Comparison of ENCODE assay signal across 26 mouse cellular contexts in the genomic region with DNA sequence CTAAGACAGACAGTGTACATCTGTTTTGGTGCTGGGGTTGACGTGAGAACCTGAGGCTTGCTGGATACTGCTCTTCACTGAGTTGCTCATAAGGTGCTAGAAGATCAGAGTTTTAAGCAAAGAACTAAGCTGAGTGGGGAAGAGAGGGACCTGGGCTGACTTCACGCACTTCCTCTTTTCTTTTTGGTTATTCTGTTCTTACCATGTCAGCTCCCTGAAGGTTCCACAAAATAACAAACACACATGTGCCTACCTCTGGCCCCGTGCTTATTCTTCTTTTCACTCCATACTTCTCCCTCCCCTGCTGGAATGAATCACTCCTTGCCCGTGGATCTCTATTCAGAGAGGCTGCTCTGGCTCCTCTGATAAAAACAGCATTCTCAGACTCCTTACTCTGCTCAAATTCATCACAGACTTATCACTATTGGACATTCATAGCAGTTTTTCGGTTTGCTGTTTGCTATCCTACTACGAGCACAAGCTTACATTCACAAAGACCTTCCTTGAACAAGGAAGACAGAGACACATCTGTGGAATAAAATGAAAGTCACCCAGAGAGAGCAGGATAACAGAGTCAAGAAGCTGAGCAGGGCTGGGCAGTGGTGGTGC. TPM values are rescaled to one million over a fixed set of nuclear protein-coding genes. Genes with fewer than 3 reads are reported as not detected.
DNase-seq lines count a peak whose midpoint lies in the region; TF ChIP-seq lines count a peak whose summit lies in the region.
"Had no signal": no experiment of that assay in that cellular context is flagged by ENCODE, and none has a peak within 500 bp of the region (broad histone marks: within the 10 kb centered on the region; RNA-seq: fewer than 3 reads in every experiment).

No protein-coding gene starts in this region.

- no peak overlapping the region for H3K4me3 ChIP-seq in bone marrow macrophage, adult 2 months (ENCODE audit: insufficient read depth, low read length)
- H3K4me3 ChIP-seq in megakaryocyte, embryonic 14.5 days (replicated peaks) = peak overlapping the region; percentile 53
- H3K4me3 ChIP-seq: embryonic facial prominence, embryonic 10.5 days; forebrain, embryonic 15.5 days; heart, embryonic 10.5 days; hindbrain, embryonic 10.5 days; kidney, embryonic 15.5 days; limb, embryonic 15.5 days; myocyte; neural tube, embryonic 13.5 days; stomach, embryonic 15.5 days had no signal

- intact Hi-C loops in heart, postnatal 10 days (cut with DNase I) = no loop called here
- intact Hi-C loops in left cerebral cortex, postnatal 14 days (cut with DNase I) = no loop called here

- peaks cover 25% of the 10 kb centered on the region for H3K4me1 ChIP-seq in bone marrow macrophage, adult 2 months (ENCODE audit: control insufficient read depth, insufficient read depth, low read length)
- peaks cover 71% of the 10 kb centered on the region for H3K4me1 ChIP-seq in megakaryocyte, embryonic 14.5 days
- H3K4me1 ChIP-seq: embryonic facial prominence, embryonic 10.5 days; forebrain, embryonic 15.5 days; hindbrain, embryonic 10.5 days; kidney, embryonic 15.5 days; limb, embryonic 15.5 days; neural tube, embryonic 13.5 days; stomach, embryonic 15.5 days had no signal

- no peak for TF ChIP-seq POLR2A in bone marrow macrophage, adult 2 months (IDR thresholded peaks at IDR 0.05; ENCODE audit: borderline replicate concordance, low read depth, low read length)

- H3K36me3 ChIP-seq in megakaryocyte, embryonic 14.5 days (replicated peaks; ENCODE audit: low read length) = peaks cover 58% of the 10 kb centered on the region
- H3K36me3 ChIP-seq: embryonic facial prominence, embryonic 10.5 days; stomach, embryonic 15.5 days had no signal

- peak; percentile 51 to 54 for DNase-seq in spleen, postnatal 36 days (ENCODE audit: low spot score in 2 of 2)
- no peak for DNase-seq in spleen, postnatal 10 days (ENCODE audit: low spot score in 2 of 2)
- DNase-seq in cerebellum, adult 8-10 months = no peak
- no peak for DNase-seq in heart, postnatal 10 days
- no peak for DNase-seq in thymus, postnatal 4 days
- DNase-seq in left cerebral cortex, postnatal 14 days (ENCODE audit: low spot score in 2 of 2) = no peak
- DNase-seq: cerebellum, adult 18-20 months; kidney, postnatal 36 days; left cerebral cortex, postnatal 4 days; midbrain, embryonic 14.5 days; thymus, postnatal 25 days had no signal

- H3K27ac ChIP-seq in bone marrow macrophage, adult 2 months (ENCODE audit: insufficient read depth, low read depth, low read length) = peak overlapping the region; percentile 25
- H3K27ac ChIP-seq: embryonic facial prominence, embryonic 10.5 days; forebrain, embryonic 15.5 days; heart, embryonic 10.5 days; hindbrain, embryonic 10.5 days; hindbrain, postnatal 0 days; kidney, embryonic 15.5 days; limb, embryonic 15.5 days; neural tube, embryonic 13.5 days; stomach, embryonic 15.5 days had no signal

- TF ChIP-seq CTCF in bone marrow macrophage, adult 2 months (IDR thresholded peaks at IDR 0.05; ENCODE audit: low read depth, low read length) = no peak

- no peaks in the 10 kb centered on the region for H3K27me3 ChIP-seq in megakaryocyte, embryonic 14.5 days (replicated peaks)
- H3K27me3 ChIP-seq: forebrain, embryonic 15.5 days; kidney, embryonic 15.5 days; limb, embryonic 15.5 days; neural tube, embryonic 13.5 days; stomach, embryonic 15.5 days had no signal

- no peaks in the 10 kb centered on the region for H3K9me3 ChIP-seq in megakaryocyte, embryonic 14.5 days
- H3K9me3 ChIP-seq: embryonic facial prominence, embryonic 10.5 days; forebrain, embryonic 15.5 days; heart, embryonic 10.5 days; hindbrain, embryonic 10.5 days; kidney, embryonic 15.5 days; limb, embryonic 15.5 days; neural tube, embryonic 13.5 days; stomach, embryonic 15.5 days had no signal

RNA-seq across cellular contexts. Expression of a gene that starts 12.4 kb away (rescaled TPM):
- 17.4 and 19.3 TPM in 2 replicates for polyA plus RNA-seq in bone marrow macrophage, adult 2 months (2012; ENCODE audit: insufficient read depth, insufficient read length, missing spikeins)
- polyA plus RNA-seq in megakaryocyte, embryonic 14.5 days (2012; ENCODE audit: insufficient read depth, low replicate concordance) = 10.0 and 10.6 TPM in 2 replicates
- 10 to 100 TPM; 13.3 to 13.8 TPM for total RNA-seq in heart, postnatal 10 days (2021)
- total RNA-seq in left cerebral cortex, postnatal 14 days (2021) = 10 to 100 TPM; 31.4 to 33.8 TPM

RNA-seq across cellular contexts. Expression of a gene that starts 12.7 kb away (rescaled TPM):
- polyA plus RNA-seq in bone marrow macrophage, adult 2 months (2012; ENCODE audit: insufficient read depth, insufficient read length, missing spikeins) = 3.9 and 4.8 TPM in 2 replicates
- polyA plus RNA-seq in megakaryocyte, embryonic 14.5 days (2012; ENCODE audit: insufficient read depth, low replicate concordance) = 0.18 TPM in 1 of 2 replicates, not detected in the other
- total RNA-seq in heart, postnatal 10 days (2021) = under 1 TPM; 0.19 to 0.22 TPM
- 1 to 10 TPM; 4.6 to 6.4 TPM for total RNA-seq in left cerebral cortex, postnatal 14 days (2021)

RNA-seq across cellular contexts. Expression of a gene that starts 44.5 kb away (rescaled TPM):
- 4.7 and 5.3 TPM in 2 replicates for polyA plus RNA-seq in bone marrow macrophage, adult 2 months (2012; ENCODE audit: insufficient read depth, insufficient read length, missing spikeins)
- 8.2 TPM in 1 of 2 replicates, not detected in the other for polyA plus RNA-seq in megakaryocyte, embryonic 14.5 days (2012; ENCODE audit: insufficient read depth, low replicate concordance)
- total RNA-seq in heart, postnatal 10 days (2021) = 1 to 10 TPM in 1 of 2 experiments, under 1 TPM in 1; 0.92 to 1.8 TPM
- under 1 TPM in 1 of 2 experiments, not detected in 1; 0.63 TPM for total RNA-seq in left cerebral cortex, postnatal 14 days (2021)
- total RNA-seq: adrenal gland, adult 18-20 months; gastrocnemius, adult 8-10 months had no signal
- polyA plus RNA-seq: embryonic facial prominence, embryonic 10.5 days; heart, embryonic 10.5 days; hindbrain, embryonic 10.5 days; myocyte; small intestine, adult 2 months had no signal

RNA-seq across cellular contexts. Expression of a gene that starts 56.1 kb away (rescaled TPM):
- 28.5 and 29.9 TPM in 2 replicates for polyA plus RNA-seq in bone marrow macrophage, adult 2 months (2012; ENCODE audit: insufficient read depth, insufficient read length, missing spikeins)
- 62.2 and 88.1 TPM in 2 replicates for polyA plus RNA-seq in megakaryocyte, embryonic 14.5 days (2012; ENCODE audit: insufficient read depth, low replicate concordance)
- total RNA-seq in heart, postnatal 10 days (2021) = 10 to 100 TPM; 23.1 to 25.2 TPM
- total RNA-seq in left cerebral cortex, postnatal 14 days (2021) = 10 to 100 TPM; 54.2 to 59.7 TPM

Comparison
In these comparisons a context has a peak if more than half of its experiments do, and no peak if none do; other contexts are left out.
1. DNase-seq: peak in spleen, postnatal 36 days (2 of 2); none in spleen, postnatal 10 days (0 of 2), cerebellum, adult 8-10 months (single experiment), heart, postnatal 10 days (0 of 2), thymus, postnatal 4 days (single experiment) and left cerebral cortex, postnatal 14 days (0 of 2).
2. RNA of a gene that starts 12.7 kb away (total RNA-seq): 4.6 to 6.4 TPM in left cerebral cortex, postnatal 14 days; 0.19 to 0.22 TPM in heart, postnatal 10 days; every median in the first group is over 4 times any median in the second.